In the genomic region with DNA sequence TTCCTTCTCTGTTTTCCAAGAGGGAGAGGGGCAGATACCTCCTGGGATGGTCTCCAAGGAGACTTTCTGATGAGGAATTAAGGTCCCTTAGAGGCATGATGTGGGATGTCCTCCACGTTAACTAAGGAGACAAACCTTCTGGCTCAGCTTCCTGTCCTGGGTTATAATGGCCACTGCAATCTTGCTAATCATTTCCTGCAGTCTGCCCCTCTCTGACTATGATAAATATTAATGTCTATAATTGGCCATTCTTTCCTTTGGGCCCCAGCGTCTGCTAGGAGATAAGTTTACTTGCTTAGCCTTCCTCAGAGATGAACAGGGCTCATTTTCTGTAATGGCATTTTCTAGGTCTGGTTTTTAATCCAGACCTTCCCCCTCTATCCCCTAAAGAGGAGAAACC, we compare ENCODE assay signal across 25 mouse cellular contexts. TPM values are rescaled to one million over a fixed set of nuclear protein-coding genes. Genes with fewer than 3 reads are reported as not detected.
DNase-seq lines count a peak whose midpoint lies in the region; ATAC-seq and TF ChIP-seq lines count a peak whose summit lies in the region.
"Had no signal": no experiment of that assay in that cellular context is flagged by ENCODE, and none has a peak within 500 bp of the region (broad histone marks: within the 10 kb centered on the region; RNA-seq: fewer than 3 reads in every experiment).

No protein-coding gene starts in this region.

- TF ChIP-seq CTCF in lung, postnatal 0 days (IDR thresholded peaks at IDR 0.05), result no peak

- H3K4me3 ChIP-seq in embryonic facial prominence, embryonic 15.5 days (replicated peaks), result no peak overlapping the region
- no peak overlapping the region for H3K4me3 ChIP-seq in embryonic facial prominence, embryonic 10.5 days
- H3K4me3 ChIP-seq in lung, postnatal 0 days (ENCODE audit: low read depth, low read length), result no peak overlapping the region
- H3K4me3 ChIP-seq in liver, embryonic 12.5 days, result no peak overlapping the region
- H3K4me3 ChIP-seq: embryonic facial prominence, embryonic 13.5 days; forebrain, embryonic 13.5 days; hindbrain, embryonic 10.5 days; midbrain, embryonic 15.5 days; myocyte; neural tube, embryonic 13.5 days had no signal

- WGBS in embryonic facial prominence, embryonic 15.5 days, result 35% methylated on average over 2 of the region's 2 CpGs
- WGBS in embryonic facial prominence, embryonic 10.5 days, result 39% methylated on average over 2 of the region's 2 CpGs
- WGBS in lung, postnatal 0 days, result 30% methylated on average over 2 of the region's 2 CpGs
- WGBS in liver, embryonic 12.5 days (ENCODE audit: insufficient replicate concordance), result 8% methylated on average over 2 of the region's 2 CpGs

- no peak for ATAC-seq in embryonic facial prominence, embryonic 15.5 days (ENCODE audit: insufficient number of reproducible peaks, low FRiP score, low TSS enrichment, low read depth)
- no peak for ATAC-seq in lung, postnatal 0 days
- peak; percentile 56 for ATAC-seq in liver, embryonic 12.5 days
- ATAC-seq in monocyte, adult 5-6 weeks (replicated peaks; ENCODE audit: insufficient number of reproducible peaks, low FRiP score, low TSS enrichment, poor library complexity, severe bottlenecking), result no peak
- ATAC-seq: forebrain, embryonic 13.5 days; hindbrain, embryonic 16.5 days; midbrain, embryonic 15.5 days; Patski had no signal

- no peaks in the 10 kb centered on the region for H3K9me3 ChIP-seq in embryonic facial prominence, embryonic 15.5 days (replicated peaks)
- no peaks in the 10 kb centered on the region for H3K9me3 ChIP-seq in embryonic facial prominence, embryonic 10.5 days
- H3K9me3 ChIP-seq in lung, postnatal 0 days (ENCODE audit: low read length), result no peaks in the 10 kb centered on the region
- H3K9me3 ChIP-seq in liver, embryonic 12.5 days (replicated peaks), result no peaks in the 10 kb centered on the region
- H3K9me3 ChIP-seq: embryonic facial prominence, embryonic 13.5 days; forebrain, embryonic 13.5 days; hindbrain, embryonic 10.5 days; midbrain, embryonic 15.5 days; neural tube, embryonic 13.5 days had no signal

- DNase-seq in embryonic facial prominence, embryonic 10.5 days (ENCODE audit: low spot score), result no peak
- no peak for DNase-seq in lung, postnatal 0 days (ENCODE audit: low spot score)
- DNase-seq in lung, postnatal 25 days (ENCODE audit: low spot score), result no peak
- no peak for DNase-seq in adrenal gland, postnatal 4 days (ENCODE audit: low spot score in 2 of 2)
- DNase-seq: adrenal gland, adult 2 months; cerebellum, adult 11-12 months; cerebellum, postnatal 10 days; kidney, adult 11 months; left cerebral cortex, postnatal 4 days; retina, postnatal 1 day; thymus, postnatal 25 days had no signal

- H3K27ac ChIP-seq in embryonic facial prominence, embryonic 15.5 days (replicated peaks), result 0 out of 2 replicates have a peak overlapping the region, but pooled peaks have one; percentile 17
- no peak overlapping the region for H3K27ac ChIP-seq in embryonic facial prominence, embryonic 10.5 days (replicated peaks)
- no peak overlapping the region for H3K27ac ChIP-seq in lung, postnatal 0 days (ENCODE audit: low read length)
- H3K27ac ChIP-seq in liver, embryonic 12.5 days, result no peak overlapping the region
- H3K27ac ChIP-seq: forebrain, embryonic 13.5 days; hindbrain, embryonic 10.5 days; liver, embryonic 14.5 days; midbrain, embryonic 15.5 days; neural tube, embryonic 13.5 days had no signal

- H3K4me1 ChIP-seq in embryonic facial prominence, embryonic 15.5 days, result peaks cover 34% of the 10 kb centered on the region
- peaks cover 38% of the 10 kb centered on the region for H3K4me1 ChIP-seq in embryonic facial prominence, embryonic 10.5 days
- H3K4me1 ChIP-seq in lung, postnatal 0 days (ENCODE audit: insufficient read depth, low read depth, low read length), result peaks cover 13% of the 10 kb centered on the region; the same call in 1 of the 2 replicates
- H3K4me1 ChIP-seq in liver, embryonic 12.5 days, result peaks cover 29% of the 10 kb centered on the region
- H3K4me1 ChIP-seq: forebrain, embryonic 13.5 days; midbrain, embryonic 15.5 days; neural tube, embryonic 13.5 days had no signal

- no peak overlapping the region for H3K9ac ChIP-seq in embryonic facial prominence, embryonic 15.5 days
- H3K9ac ChIP-seq in lung, postnatal 0 days (replicated peaks; ENCODE audit: low read depth), result no peak overlapping the region
- H3K9ac ChIP-seq in liver, embryonic 12.5 days, result no peak overlapping the region
- H3K9ac ChIP-seq: embryonic facial prominence, embryonic 13.5 days; forebrain, embryonic 13.5 days; liver, embryonic 14.5 days; midbrain, embryonic 15.5 days; neural tube, embryonic 13.5 days had no signal

- no peaks in the 10 kb centered on the region for H3K36me3 ChIP-seq in embryonic facial prominence, embryonic 15.5 days
- H3K36me3 ChIP-seq in embryonic facial prominence, embryonic 10.5 days (replicated peaks), result no peaks in the 10 kb centered on the region
- no peaks in the 10 kb centered on the region for H3K36me3 ChIP-seq in lung, postnatal 0 days (ENCODE audit: insufficient read depth, low read length)
- no peaks in the 10 kb centered on the region for H3K36me3 ChIP-seq in liver, embryonic 12.5 days
- H3K36me3 ChIP-seq: embryonic facial prominence, embryonic 13.5 days; hindbrain, embryonic 10.5 days; midbrain, embryonic 15.5 days; neural tube, embryonic 13.5 days had no signal

- H3K27me3 ChIP-seq in embryonic facial prominence, embryonic 15.5 days, result no peaks in the 10 kb centered on the region
- H3K27me3 ChIP-seq in embryonic facial prominence, embryonic 10.5 days (replicated peaks; ENCODE audit: low read depth, poor library complexity, severe bottlenecking), result no peaks in the 10 kb centered on the region
- no peaks in the 10 kb centered on the region for H3K27me3 ChIP-seq in lung, postnatal 0 days (replicated peaks; ENCODE audit: insufficient read depth, low read length)
- H3K27me3 ChIP-seq in liver, embryonic 12.5 days (replicated peaks), result no peaks in the 10 kb centered on the region
- H3K27me3 ChIP-seq: embryonic facial prominence, embryonic 13.5 days; forebrain, embryonic 13.5 days; midbrain, embryonic 15.5 days; neural tube, embryonic 13.5 days; Patski had no signal

- TF ChIP-seq EP300 in lung, postnatal 0 days (IDR thresholded peaks at IDR 0.05), result peak; percentile 31; the same call in 1 of the 2 replicates

- no peak overlapping the region for H3K4me2 ChIP-seq in embryonic facial prominence, embryonic 15.5 days (replicated peaks)
- H3K4me2 ChIP-seq in lung, postnatal 0 days (replicated peaks; ENCODE audit: low read depth, low read length), result no peak overlapping the region
- H3K4me2 ChIP-seq in liver, embryonic 12.5 days, result no peak overlapping the region
- H3K4me2 ChIP-seq: embryonic facial prominence, embryonic 13.5 days; forebrain, embryonic 13.5 days; heart, embryonic 11.5 days; midbrain, embryonic 15.5 days; neural tube, embryonic 13.5 days had no signal

RNA-seq across cellular contexts. Expression of gene Proser2, which starts 29.7 kb away (rescaled TPM):
- 19.6 and 23.1 TPM in 2 replicates for polyA plus RNA-seq in embryonic facial prominence, embryonic 15.5 days (2015; fragmentation: Nextera tagmentation; extraction: Ambion mirVana)
- 3.6 and 4.4 TPM in 2 replicates for polyA plus RNA-seq in embryonic facial prominence, embryonic 10.5 days (2016; fragmentation: Nextera tagmentation; extraction: Ambion mirVana)
- polyA plus RNA-seq in lung, postnatal 0 days (2015; fragmentation: Nextera tagmentation; extraction: Ambion mirVana), result 14.0 and 15.2 TPM in 2 replicates
- 7.0 and 8.1 TPM in 2 replicates for polyA plus RNA-seq in liver, embryonic 12.5 days (2016; fragmentation: Nextera tagmentation; extraction: Ambion mirVana)
- total RNA-seq in monocyte, adult 5-6 weeks (2017), result 0.29 TPM in 1 of 3 replicates, not detected in the others
- total RNA-seq in adrenal gland, postnatal 4 days (2021), result 10 to 100 TPM; 11.2 to 11.5 TPM
- total RNA-seq: granulocyte monocyte progenitor cell, adult 5-6 weeks had no signal

RNA-seq across cellular contexts. Expression of gene Echdc3, which starts 53.1 kb away (rescaled TPM):
- polyA plus RNA-seq in embryonic facial prominence, embryonic 15.5 days (2015; fragmentation: Nextera tagmentation; extraction: Ambion mirVana), result 5.0 and 6.3 TPM in 2 replicates
- 2.5 and 3.1 TPM in 2 replicates for polyA plus RNA-seq in embryonic facial prominence, embryonic 10.5 days (2016; fragmentation: Nextera tagmentation; extraction: Ambion mirVana)
- 12.0 and 15.1 TPM in 2 replicates for polyA plus RNA-seq in lung, postnatal 0 days (2015; fragmentation: Nextera tagmentation; extraction: Ambion mirVana)
- 4.7 and 4.8 TPM in 2 replicates for polyA plus RNA-seq in liver, embryonic 12.5 days (2016; fragmentation: Nextera tagmentation; extraction: Ambion mirVana)
- 0.19 TPM in 1 of 3 replicates, not detected in the others for total RNA-seq in monocyte, adult 5-6 weeks (2017)
- 10 to 100 TPM; 46.5 to 52.3 TPM for total RNA-seq in adrenal gland, postnatal 4 days (2021)
